Mouse (Mus musculus) small intestine, adult 2 months (tissue): ENCODE measurements at regions not wholly inside any gene's neighbourhood (a gene's known extent, or its start where the extent isn't known, plus 50 kb on each side); places are given as distances from the start of the nearest gene placed in this dataset.

Experiments
- CTCF ChIP-seq: fragments of 200-500 bp; IDR thresholded peaks from 2 replicates; pipeline ENCODE4 v1.5.1; 2012; ENCODE audit warnings: low read depth, mild to moderate bottlenecking, control low read depth, inconsistent platforms, low read length, moderate library complexity, mixed read lengths; ENCODE audit not compliant: insufficient replicate concordance, insufficient read length; ENCODE audit errors: extremely low read depth
- POLR2A ChIP-seq: fragments of 200-500 bp; IDR thresholded peaks from 2 replicates; pipeline ENCODE4 v1.6.1; 2012; ENCODE audit warnings: low read depth, mild to moderate bottlenecking, control low read depth, inconsistent platforms, low read length, moderate library complexity

- no peak for TF ChIP-seq CTCF
- TF ChIP-seq POLR2A = no peak
These were observed 332.7 kb downstream of the Kcnj2 start for GRCm38 (mm10) chr11:111398706-111399105.
